Mouse (Mus musculus): ENCODE measurements around the gene Arnt.

DNA sequence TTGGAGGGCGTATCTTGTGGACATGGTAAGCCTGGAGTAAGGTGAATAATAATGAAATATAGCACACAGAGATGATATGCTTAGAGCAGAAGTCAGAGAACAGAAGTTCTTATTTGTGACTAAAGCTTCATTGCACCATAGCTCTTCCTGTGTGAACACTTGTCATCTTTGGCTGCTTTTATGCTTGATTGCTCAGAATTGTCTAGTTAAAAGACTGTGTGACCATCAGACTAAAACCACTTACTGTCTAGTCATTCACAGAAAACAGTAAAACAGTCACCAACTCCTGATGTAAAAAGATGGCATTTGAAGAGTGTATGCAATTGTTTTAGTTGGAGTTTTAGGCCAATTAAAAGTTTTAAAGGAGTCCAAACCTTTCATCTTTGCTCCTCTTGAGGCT lies 44.8 kb downstream of the Arnt start:
- no peak for TF ChIP-seq CTCF (IDR thresholded peaks at IDR 0.05)
- TF ChIP-seq EP300 (IDR thresholded peaks at IDR 0.05), result no peak
